Mouse (Mus musculus) brain, embryonic 14.5 days (tissue): ENCODE measurements around the gene Hrc.

Source experiments
- CTCF ChIP-seq: fragments of 200-500 bp; IDR thresholded peaks from 2 replicates; pipeline ENCODE4 v1.5.1; 2012; ENCODE audit warnings: inconsistent platforms, mild to moderate bottlenecking, moderate library complexity, borderline replicate concordance; ENCODE audit not compliant: insufficient read depth, insufficient read length; ENCODE audit errors: extremely low read depth
- POLR2A ChIP-seq: fragments of 200-500 bp; IDR thresholded peaks from 2 replicates; pipeline ENCODE4 v1.6.1; 2012; ENCODE audit warnings: mild to moderate bottlenecking, inconsistent platforms, borderline replicate concordance; ENCODE audit not compliant: poor library complexity, insufficient read depth, insufficient read length, severe bottlenecking; ENCODE audit errors: extremely low read depth

DNA sequence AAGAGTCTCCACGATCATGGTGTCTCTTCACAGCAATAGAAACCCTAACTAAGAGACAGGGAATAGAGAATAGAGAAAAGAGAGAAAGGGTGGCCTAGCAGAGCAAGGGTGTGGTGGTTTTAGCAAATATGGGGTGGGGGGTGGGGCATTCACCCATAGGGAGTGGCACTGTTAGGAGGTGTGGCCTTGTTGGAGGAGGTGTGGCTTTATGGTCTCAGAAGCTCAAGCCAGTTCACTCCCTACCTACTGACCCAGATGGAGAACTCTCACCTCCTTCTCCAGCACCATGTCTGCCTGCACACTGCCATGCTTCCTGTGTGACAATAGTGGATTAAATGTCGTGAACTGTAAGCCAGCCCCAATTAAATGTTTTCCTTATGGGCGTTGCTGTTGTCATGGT is 37.5 kb upstream of the Hrc start:
- TF ChIP-seq POLR2A (no peak), CTCF (no peak)
